Mouse (Mus musculus): ENCODE data around the gene Ndst2. TPM values are rescaled to one million over a fixed set of nuclear protein-coding genes. Genes with fewer than 3 reads are reported as not detected.
A peak's percentile ranks its signal among the peaks of the same experiment; 100 is the strongest.

Ndst2 gene
- polyA plus RNA-seq (2014; fragmentation: Nextera tagmentation; extraction: Ambion mirVana) = 29.2 and 29.6 TPM in 2 replicates

- H3K4me2 ChIP-seq (ENCODE audit: low read length) = peak within 1 kb of the TSS; percentile 86
- peak within 1 kb of the TSS; percentile 94 for H3K27ac ChIP-seq (ENCODE audit: low read depth)
- WGBS = under 1% methylated on average over 76 of the region's 81 CpGs
- H3K27me3 ChIP-seq (replicated peaks; ENCODE audit: control insufficient read depth, insufficient read depth, low read length) = no peaks in the 10 kb centered on the region
- peak within 1 kb of the TSS; percentile 73 for H3K4me3 ChIP-seq (ENCODE audit: low read depth, low read length)
- peak within 1 kb of the TSS; percentile 90 for H3K9ac ChIP-seq (ENCODE audit: low read length)
- no peaks in the 10 kb centered on the region for H3K9me3 ChIP-seq (ENCODE audit: control insufficient read depth, low read length)
- peaks cover 20% of the 10 kb centered on the region for H3K4me1 ChIP-seq (replicated peaks; ENCODE audit: control insufficient read depth, insufficient read depth, low read length)
- DNase-seq (ENCODE audit: low spot score) (peak; percentile 95), ATAC-seq (replicated peaks; ENCODE audit: low FRiP score, low TSS enrichment, low read depth) (peak; percentile 98)
- peaks cover 55% of the 10 kb centered on the region for H3K36me3 ChIP-seq (ENCODE audit: control insufficient read depth, insufficient read depth, low read length)
Measured at GRCm38 (mm10) chr14:20733952-20734774, at the start of gene Ndst2. TSS of gene Ndst2 (minus strand) at chr14:20734562.

- H3K9me3 ChIP-seq (ENCODE audit: control insufficient read depth, low read length) = no peaks in the 10 kb centered on the region
- no peak overlapping the region for H3K4me3 ChIP-seq (ENCODE audit: low read depth, low read length)
- no peak overlapping the region for H3K4me2 ChIP-seq (ENCODE audit: low read length)
- H3K27me3 ChIP-seq (replicated peaks; ENCODE audit: control insufficient read depth, insufficient read depth, low read length) = no peaks in the 10 kb centered on the region
- 96% methylated on average over 6 of the region's 6 CpGs for WGBS
- H3K4me1 ChIP-seq (replicated peaks; ENCODE audit: control insufficient read depth, insufficient read depth, low read length) = peaks cover 13% of the 10 kb centered on the region
- ATAC-seq (replicated peaks; ENCODE audit: low FRiP score, low TSS enrichment, low read depth) (no peak), DNase-seq (ENCODE audit: low spot score) (no peak)
- no peak overlapping the region for H3K9ac ChIP-seq (ENCODE audit: low read length)
- H3K27ac ChIP-seq (ENCODE audit: low read depth) = no peak overlapping the region
- H3K36me3 ChIP-seq (ENCODE audit: control insufficient read depth, insufficient read depth, low read length) = peaks cover 71% of the 10 kb centered on the region
Measured at GRCm38 (mm10) chr14:20783526-20783925, 49.2 kb upstream of the Ndst2 start.

DNA sequence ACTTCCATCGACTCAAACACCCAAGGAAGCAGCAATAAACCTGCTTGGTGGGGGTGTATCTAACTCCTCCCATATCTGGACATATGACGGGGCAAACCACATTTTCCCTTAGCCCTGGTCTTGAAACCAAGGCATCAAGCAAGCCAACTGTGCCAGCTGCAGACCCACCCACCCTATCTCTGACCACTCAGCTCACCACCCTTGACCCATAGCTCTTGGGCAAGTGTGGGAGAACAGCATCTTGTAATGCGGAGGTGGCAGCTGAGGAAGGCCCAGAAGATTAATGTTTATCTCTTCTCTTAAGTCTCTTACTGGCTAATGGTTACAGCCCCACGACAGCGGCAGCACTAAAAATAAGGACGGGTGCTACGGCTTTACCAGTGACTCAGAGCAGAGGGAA lies 48.5 kb upstream of the Ndst2 start:
- DNase-seq (ENCODE audit: low spot score) (no peak), ATAC-seq (replicated peaks; ENCODE audit: low FRiP score, low TSS enrichment, low read depth) (no peak)
- no peak overlapping the region for H3K4me3 ChIP-seq (ENCODE audit: low read depth, low read length)
- H3K9me3 ChIP-seq (ENCODE audit: control insufficient read depth, low read length) = no peaks in the 10 kb centered on the region
- H3K4me2 ChIP-seq (ENCODE audit: low read length) = no peak overlapping the region
- no peak overlapping the region for H3K27ac ChIP-seq (ENCODE audit: low read depth)
- 83% methylated on average over 7 of the region's 7 CpGs for WGBS
- H3K36me3 ChIP-seq (ENCODE audit: control insufficient read depth, insufficient read depth, low read length) = peaks cover 71% of the 10 kb centered on the region
- H3K4me1 ChIP-seq (replicated peaks; ENCODE audit: control insufficient read depth, insufficient read depth, low read length) = peaks cover 13% of the 10 kb centered on the region
- no peaks in the 10 kb centered on the region for H3K27me3 ChIP-seq (replicated peaks; ENCODE audit: control insufficient read depth, insufficient read depth, low read length)
- no peak overlapping the region for H3K9ac ChIP-seq (ENCODE audit: low read length)

DNA sequence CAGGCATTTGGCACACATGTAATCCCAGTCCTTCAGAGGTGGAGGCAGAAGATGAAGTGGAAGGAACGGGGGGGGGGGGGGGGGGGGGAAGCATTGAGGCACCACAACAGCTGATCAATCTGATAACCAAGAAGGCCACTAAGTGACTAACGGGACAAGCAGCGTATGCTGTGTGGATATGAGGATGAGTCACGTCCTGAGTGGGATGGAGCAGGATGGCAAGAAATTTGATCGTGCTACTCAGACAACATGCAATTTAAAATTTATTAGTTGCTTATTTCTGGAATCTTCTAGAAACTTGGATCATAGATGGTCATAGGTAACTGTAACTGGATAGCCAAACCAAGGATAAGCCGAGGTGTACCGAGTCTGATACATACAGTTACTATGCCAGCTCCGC lies 45.9 kb upstream of the Ndst2 start:
- H3K9me3 ChIP-seq (ENCODE audit: control insufficient read depth, low read length) = no peaks in the 10 kb centered on the region
- no peak overlapping the region for H3K27ac ChIP-seq (ENCODE audit: low read depth)
- WGBS = 89% methylated on average over 8 of the region's 8 CpGs
- no peaks in the 10 kb centered on the region for H3K27me3 ChIP-seq (replicated peaks; ENCODE audit: control insufficient read depth, insufficient read depth, low read length)
- DNase-seq (ENCODE audit: low spot score) (no peak), ATAC-seq (replicated peaks; ENCODE audit: low FRiP score, low TSS enrichment, low read depth) (no peak)
- no peaks in the 10 kb centered on the region; the same call in 1 of the 2 replicates for H3K4me1 ChIP-seq (replicated peaks; ENCODE audit: control insufficient read depth, insufficient read depth, low read length)
- no peak overlapping the region for H3K9ac ChIP-seq (ENCODE audit: low read length)
- H3K36me3 ChIP-seq (ENCODE audit: control insufficient read depth, insufficient read depth, low read length) = peaks cover 67% of the 10 kb centered on the region
- no peak overlapping the region for H3K4me3 ChIP-seq (ENCODE audit: low read depth, low read length)
- no peak overlapping the region for H3K4me2 ChIP-seq (ENCODE audit: low read length)

GRCm38 (mm10) chr14:20778496-20778895 lies 44.1 kb upstream of the Ndst2 start:
- Histone ChIP-seq H3K4me1 (replicated peaks; ENCODE audit: control insufficient read depth, insufficient read depth, low read length) (no peaks in the 10 kb centered on the region; the same call in 1 of the 2 replicates), H3K27me3 (replicated peaks; ENCODE audit: control insufficient read depth, insufficient read depth, low read length) (no peaks in the 10 kb centered on the region), H3K9me3 (ENCODE audit: control insufficient read depth, low read length) (no peaks in the 10 kb centered on the region), H3K27ac (ENCODE audit: low read depth) (no peak overlapping the region), H3K4me2 (ENCODE audit: low read length) (no peak overlapping the region), H3K9ac (ENCODE audit: low read length) (no peak overlapping the region), H3K36me3 (ENCODE audit: control insufficient read depth, insufficient read depth, low read length) (peaks cover 57% of the 10 kb centered on the region), H3K4me3 (ENCODE audit: low read depth, low read length) (no peak overlapping the region)
- no peak for ATAC-seq (replicated peaks; ENCODE audit: low FRiP score, low TSS enrichment, low read depth)
- DNase-seq (ENCODE audit: low spot score) = no peak
- 90% methylated on average over 8 of the region's 8 CpGs for WGBS

DNA sequence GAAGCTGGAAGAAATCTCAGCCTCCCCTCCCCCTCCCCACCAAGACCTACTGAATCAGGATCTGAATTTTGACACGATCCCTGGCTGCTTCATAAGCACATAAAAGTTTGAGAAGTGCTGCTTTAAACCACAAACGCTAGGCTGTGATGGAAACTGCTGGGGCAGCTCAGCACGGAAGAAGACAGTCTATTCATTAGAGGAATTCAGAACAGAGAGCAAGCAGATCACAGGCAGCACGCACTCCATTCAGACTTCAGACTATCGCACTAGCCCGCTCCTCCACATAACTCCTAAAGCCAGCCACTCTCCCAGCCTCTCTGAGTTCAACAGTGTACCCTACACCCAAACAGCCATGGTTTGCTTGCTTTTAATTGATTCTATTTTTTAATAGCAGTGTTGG lies 41.3 kb upstream of the Ndst2 start:
- Histone ChIP-seq H3K9ac (ENCODE audit: low read length) (no peak overlapping the region), H3K4me1 (replicated peaks; ENCODE audit: control insufficient read depth, insufficient read depth, low read length) (no peaks in the 10 kb centered on the region; the same call in 1 of the 2 replicates), H3K4me2 (ENCODE audit: low read length) (no peak overlapping the region), H3K9me3 (ENCODE audit: control insufficient read depth, low read length) (no peaks in the 10 kb centered on the region), H3K27me3 (replicated peaks; ENCODE audit: control insufficient read depth, insufficient read depth, low read length) (no peaks in the 10 kb centered on the region), H3K4me3 (ENCODE audit: low read depth, low read length) (no peak overlapping the region), H3K36me3 (ENCODE audit: control insufficient read depth, insufficient read depth, low read length) (peaks cover 33% of the 10 kb centered on the region), H3K27ac (ENCODE audit: low read depth) (no peak overlapping the region)
- 41% methylated on average over 6 of the region's 6 CpGs for WGBS
- DNase-seq (ENCODE audit: low spot score) = no peak
- no peak for ATAC-seq (replicated peaks; ENCODE audit: low FRiP score, low TSS enrichment, low read depth)

GRCm38 (mm10) chr14:20773410-20773809 lies 39.0 kb upstream of the Ndst2 start:
- H3K4me1 ChIP-seq (replicated peaks; ENCODE audit: control insufficient read depth, insufficient read depth, low read length) = no peaks in the 10 kb centered on the region; the same call in 1 of the 2 replicates
- no peak overlapping the region for H3K9ac ChIP-seq (ENCODE audit: low read length)
- no peak overlapping the region for H3K27ac ChIP-seq (ENCODE audit: low read depth)
- ATAC-seq (replicated peaks; ENCODE audit: low FRiP score, low TSS enrichment, low read depth) (no peak; the same call in 1 of the 2 replicates), DNase-seq (ENCODE audit: low spot score) (no peak)
- H3K27me3 ChIP-seq (replicated peaks; ENCODE audit: control insufficient read depth, insufficient read depth, low read length) = no peaks in the 10 kb centered on the region
- no peak overlapping the region for H3K4me3 ChIP-seq (ENCODE audit: low read depth, low read length)
- no peak overlapping the region for H3K4me2 ChIP-seq (ENCODE audit: low read length)
- H3K9me3 ChIP-seq (ENCODE audit: control insufficient read depth, low read length) = no peaks in the 10 kb centered on the region
- H3K36me3 ChIP-seq (ENCODE audit: control insufficient read depth, insufficient read depth, low read length) = peaks cover 35% of the 10 kb centered on the region
- WGBS = 61% methylated on average over 3 of the region's 3 CpGs

- Histone ChIP-seq H3K27ac (ENCODE audit: low read depth) (no peak overlapping the region), H3K9me3 (ENCODE audit: control insufficient read depth, low read length) (no peaks in the 10 kb centered on the region), H3K4me2 (ENCODE audit: low read length) (no peak overlapping the region), H3K36me3 (ENCODE audit: control insufficient read depth, insufficient read depth, low read length) (peaks cover 35% of the 10 kb centered on the region), H3K27me3 (replicated peaks; ENCODE audit: control insufficient read depth, insufficient read depth, low read length) (no peaks in the 10 kb centered on the region), H3K9ac (ENCODE audit: low read length) (no peak overlapping the region), H3K4me3 (ENCODE audit: low read depth, low read length) (no peak overlapping the region), H3K4me1 (replicated peaks; ENCODE audit: control insufficient read depth, insufficient read depth, low read length) (no peaks in the 10 kb centered on the region; the same call in 1 of the 2 replicates)
- no peak for ATAC-seq (replicated peaks; ENCODE audit: low FRiP score, low TSS enrichment, low read depth)
- DNase-seq (ENCODE audit: low spot score) = no peak
- WGBS = 64% methylated on average over 6 of the region's 6 CpGs
Measured at GRCm38 (mm10) chr14:20772808-20773207, 38.4 kb upstream of the Ndst2 start.

GRCm38 (mm10) chr14:20771941-20772340 lies 37.6 kb upstream of the Ndst2 start:
- DNase-seq (ENCODE audit: low spot score) = no peak
- Histone ChIP-seq H3K27me3 (replicated peaks; ENCODE audit: control insufficient read depth, insufficient read depth, low read length) (no peaks in the 10 kb centered on the region), H3K36me3 (ENCODE audit: control insufficient read depth, insufficient read depth, low read length) (peaks cover 29% of the 10 kb centered on the region), H3K4me1 (replicated peaks; ENCODE audit: control insufficient read depth, insufficient read depth, low read length) (no peaks in the 10 kb centered on the region; the same call in 1 of the 2 replicates), H3K4me2 (ENCODE audit: low read length) (no peak overlapping the region), H3K9me3 (ENCODE audit: control insufficient read depth, low read length) (no peaks in the 10 kb centered on the region), H3K4me3 (ENCODE audit: low read depth, low read length) (no peak overlapping the region), H3K27ac (ENCODE audit: low read depth) (no peak overlapping the region), H3K9ac (ENCODE audit: low read length) (no peak overlapping the region)
- no peak for ATAC-seq (replicated peaks; ENCODE audit: low FRiP score, low TSS enrichment, low read depth)
- 68% methylated on average over 3 of the region's 3 CpGs for WGBS

Data from intestine, embryonic 14.5 days (tissue).